Mouse (Mus musculus) hindbrain, embryonic 11.5 days (tissue): Measurements from ENCODE around the gene Shq1. TPM values are rescaled to one million over a fixed set of nuclear protein-coding genes. Genes with fewer than 3 reads are reported as not detected.

Experiments
- ATAC-seq: fragments of 200-750 bp; cut with Nextera tagmentation; 2 replicates; pipeline ENCODE4 v1.8.0; 2017; ENCODE audit warnings: mild to moderate bottlenecking, moderate TSS enrichment, moderate library complexity; ENCODE audit not compliant: low FRiP score
- DNase-seq: peaks from one replicate; pipeline ENCODE4 v3.0.0-alpha.2; 2015; ENCODE audit warnings: low spot score
- H3K27ac ChIP-seq: fragments of 300-500 bp; sonication (generic); 2 replicates; pipeline ENCODE4 v1.5.1; 2014; ENCODE audit warnings: mild to moderate bottlenecking, low read depth, low read length
- H3K27me3 ChIP-seq: fragments of 300-500 bp; sonication (generic); 2 replicates; pipeline ENCODE4 v1.6.1; 2014; ENCODE audit warnings: mild to moderate bottlenecking, low read length, moderate library complexity, mixed read lengths; ENCODE audit not compliant: control insufficient read depth, insufficient read depth
- H3K36me3 ChIP-seq: fragments of 300-500 bp; sonication (generic); 2 replicates; pipeline ENCODE4 v1.6.1; 2014; ENCODE audit warnings: mild to moderate bottlenecking, low read length, moderate library complexity, mixed read lengths; ENCODE audit not compliant: control insufficient read depth, insufficient read depth
- H3K4me1 ChIP-seq: fragments of 300-500 bp; sonication (generic); replicated peaks from 2 replicates; pipeline ENCODE4 v1.6.1; 2014; ENCODE audit warnings: low read length, mixed read lengths; ENCODE audit not compliant: control insufficient read depth, insufficient read depth
- H3K4me2 ChIP-seq: fragments of 300-500 bp; sonication (generic); replicated peaks from 2 replicates; pipeline ENCODE4 v1.6.1; 2014; ENCODE audit warnings: mild to moderate bottlenecking, low read depth, low read length
- H3K4me3 ChIP-seq: fragments of 300-500 bp; sonication (generic); 2 replicates; pipeline ENCODE4 v1.5.1; 2014; ENCODE audit warnings: low read depth, low read length
- H3K9ac ChIP-seq: fragments of 300-500 bp; sonication (generic); 2 replicates; pipeline ENCODE4 v1.6.1; 2014; ENCODE audit warnings: low read depth, low read length
- H3K9me3 ChIP-seq: fragments of 300-500 bp; sonication (generic); 2 replicates; pipeline ENCODE4 v1.6.1; 2016; ENCODE audit warnings: low read length; ENCODE audit not compliant: control insufficient read depth
- WGBS: fragments of 180-500 bp; shearing (Covaris S2); extraction: QIAGEN DNeasy Blood & Tissue Kit; methylation state at CpG from one replicate; pipeline ENCODE4 v1.1.7; 2014; 5-methylcytosine and 5-hydroxymethylcytosine counted together
- polyA plus RNA-seq: library from polyadenylated mRNA; unstranded; fragments of >200 nt; fragmentation: Nextera tagmentation; extraction: Ambion mirVana; gene quantifications from 2 replicates; pipeline ENCODE4 v1.2.1, GENCODE M21; 2014

Shq1 gene
- polyA plus RNA-seq = 17.1 and 18.3 TPM in 2 replicates

- no peaks in the 10 kb centered on the region for H3K9me3 ChIP-seq
- H3K9ac ChIP-seq = peak within 1 kb of the TSS; percentile 81
- no peaks in the 10 kb centered on the region for H3K27me3 ChIP-seq
- ATAC-seq (peak; percentile 95), DNase-seq (peak; percentile 93)
- no peak within 1 kb of the TSS for H3K27ac ChIP-seq
- no peaks in the 10 kb centered on the region; the same call in 1 of the 2 replicates for H3K4me1 ChIP-seq
- under 1% methylated on average over 49 of the region's 49 CpGs for WGBS
- H3K36me3 ChIP-seq = no peaks in the 10 kb centered on the region
- peak within 1 kb of the TSS; percentile 95 for H3K4me2 ChIP-seq
- H3K4me3 ChIP-seq = peak within 1 kb of the TSS; percentile 75
Measured at GRCm38 (mm10) chr6:100670880-100671344, at the start of gene Shq1. Gene Shq1 (minus strand): TSS chr6:100671157.

- Histone ChIP-seq H3K4me1 (no peaks in the 10 kb centered on the region), H3K4me2 (no peak overlapping the region), H3K27ac (no peak overlapping the region), H3K9ac (no peak overlapping the region), H3K9me3 (no peaks in the 10 kb centered on the region), H3K36me3 (no peaks in the 10 kb centered on the region), H3K27me3 (no peaks in the 10 kb centered on the region), H3K4me3 (no peak overlapping the region)
- WGBS = 86% methylated on average over 6 of the region's 6 CpGs
- DNase-seq (no peak), ATAC-seq (no peak)
Measured at GRCm38 (mm10) chr6:100720098-100720501, 49.1 kb upstream of the Shq1 start.

GRCm38 (mm10) chr6:100716817-100717216 is 45.9 kb upstream of the Shq1 start:
- Histone ChIP-seq H3K4me3 (no peak overlapping the region), H3K27me3 (no peaks in the 10 kb centered on the region), H3K27ac (no peak overlapping the region), H3K9me3 (no peaks in the 10 kb centered on the region), H3K9ac (no peak overlapping the region), H3K36me3 (no peaks in the 10 kb centered on the region), H3K4me1 (no peaks in the 10 kb centered on the region), H3K4me2 (no peak overlapping the region)
- 79% methylated on average over 8 of the region's 8 CpGs for WGBS
- DNase-seq (no peak), ATAC-seq (no peak)

- H3K27me3 ChIP-seq = no peaks in the 10 kb centered on the region
- no peak overlapping the region for H3K9ac ChIP-seq
- ATAC-seq (no peak), DNase-seq (no peak)
- 76% methylated on average over 7 of the region's 7 CpGs for WGBS
- H3K27ac ChIP-seq = no peak overlapping the region
- H3K9me3 ChIP-seq = no peaks in the 10 kb centered on the region
- no peaks in the 10 kb centered on the region for H3K36me3 ChIP-seq
- H3K4me1 ChIP-seq = no peaks in the 10 kb centered on the region
- no peak overlapping the region for H3K4me2 ChIP-seq
- H3K4me3 ChIP-seq = no peak overlapping the region
Measured at GRCm38 (mm10) chr6:100716152-100716551, 45.2 kb upstream of the Shq1 start.

GRCm38 (mm10) chr6:100715296-100715828 is 44.4 kb upstream of the Shq1 start:
- no peak overlapping the region for H3K4me3 ChIP-seq
- H3K27me3 ChIP-seq = no peaks in the 10 kb centered on the region
- H3K9ac ChIP-seq = no peak overlapping the region
- H3K4me2 ChIP-seq = no peak overlapping the region
- no peaks in the 10 kb centered on the region for H3K9me3 ChIP-seq
- ATAC-seq (no peak), DNase-seq (no peak)
- H3K36me3 ChIP-seq = no peaks in the 10 kb centered on the region
- H3K27ac ChIP-seq = no peak overlapping the region
- 85% methylated on average over 8 of the region's 8 CpGs for WGBS
- no peaks in the 10 kb centered on the region for H3K4me1 ChIP-seq

GRCm38 (mm10) chr6:100710866-100711265 is 39.9 kb upstream of the Shq1 start:
- no peak overlapping the region for H3K27ac ChIP-seq
- H3K4me2 ChIP-seq = no peak overlapping the region
- DNase-seq (no peak), ATAC-seq (peak; percentile 19; the same call in 1 of the 2 replicates)
- H3K4me3 ChIP-seq = no peak overlapping the region
- no peaks in the 10 kb centered on the region for H3K27me3 ChIP-seq
- no peak overlapping the region for H3K9ac ChIP-seq
- 70% methylated on average over 5 of the region's 5 CpGs for WGBS
- H3K36me3 ChIP-seq = no peaks in the 10 kb centered on the region
- no peaks in the 10 kb centered on the region for H3K4me1 ChIP-seq
- H3K9me3 ChIP-seq = no peaks in the 10 kb centered on the region

- Histone ChIP-seq H3K9me3 (no peaks in the 10 kb centered on the region), H3K9ac (no peak overlapping the region), H3K36me3 (no peaks in the 10 kb centered on the region), H3K27me3 (no peaks in the 10 kb centered on the region; the same call in 1 of the 2 replicates), H3K4me1 (no peaks in the 10 kb centered on the region), H3K4me3 (no peak overlapping the region), H3K4me2 (no peak overlapping the region), H3K27ac (no peak overlapping the region)
- 40% methylated on average over 4 of the region's 4 CpGs for WGBS
- DNase-seq (no peak), ATAC-seq (no peak)
Measured at GRCm38 (mm10) chr6:100710170-100710569, 39.2 kb upstream of the Shq1 start.

GRCm38 (mm10) chr6:100709483-100709882 is 38.5 kb upstream of the Shq1 start:
- DNase-seq = no peak
- H3K4me1 ChIP-seq = no peaks in the 10 kb centered on the region
- peaks cover 3% of the 10 kb centered on the region for H3K27me3 ChIP-seq
- H3K27ac ChIP-seq = no peak overlapping the region
- no peak overlapping the region for H3K9ac ChIP-seq
- H3K9me3 ChIP-seq = no peaks in the 10 kb centered on the region
- WGBS = 18% methylated on average over 7 of the region's 7 CpGs
- no peak overlapping the region for H3K4me2 ChIP-seq
- peak; percentile 50; the same call in 1 of the 2 replicates for ATAC-seq
- H3K4me3 ChIP-seq = no peak overlapping the region
- no peaks in the 10 kb centered on the region for H3K36me3 ChIP-seq

GRCm38 (mm10) chr6:100708996-100709395 is 38.0 kb upstream of the Shq1 start:
- no peak overlapping the region for H3K9ac ChIP-seq
- no peak for DNase-seq
- no peak overlapping the region for H3K4me3 ChIP-seq
- WGBS = 87% methylated on average over 9 of the region's 9 CpGs
- no peak for ATAC-seq
- no peaks in the 10 kb centered on the region for H3K36me3 ChIP-seq
- no peaks in the 10 kb centered on the region for H3K9me3 ChIP-seq
- H3K4me2 ChIP-seq = no peak overlapping the region
- no peak overlapping the region for H3K27ac ChIP-seq
- H3K4me1 ChIP-seq = no peaks in the 10 kb centered on the region
- H3K27me3 ChIP-seq = peaks cover 3% of the 10 kb centered on the region
